Mouse (Mus musculus): Measurements from ENCODE around the gene H2al1d. TPM values are rescaled to one million over a fixed set of nuclear protein-coding genes. Genes with fewer than 3 reads are reported as not detected.
"Not testable (repeated sequence)": the region's sequence is repeated elsewhere in the genome, so short reads cannot be mapped to it uniquely, and the experiment has no call there.

The H2al1d gene
- total RNA-seq (2021) = not detected

GRCm38 (mm10) chrX:11308524-11308923 lies at the start of gene H2al1d:
Gene H2al1d, plus strand, starts transcription at chrX:11308824.
- DNase-seq; intact Hi-C loops (cut with DNase I): not testable (repeated sequence)

- intact Hi-C loops (cut with DNase I) = no loop called here
- DNase-seq = peak; percentile 8 to 20
Observed at GRCm38 (mm10) chrX:11264918-11265317, 43.7 kb upstream of the H2al1d start.

GRCm38 (mm10) chrX:11267791-11268190 lies 40.8 kb upstream of the H2al1d start:
- peak; percentile 30 to 52 for DNase-seq
- intact Hi-C loops (cut with DNase I) = no loop called here

GRCm38 (mm10) chrX:11269074-11269473 lies 39.5 kb upstream of the H2al1d start:
- intact Hi-C loops (cut with DNase I) = no loop called here
- peak; percentile 53 to 54 for DNase-seq

DNA sequence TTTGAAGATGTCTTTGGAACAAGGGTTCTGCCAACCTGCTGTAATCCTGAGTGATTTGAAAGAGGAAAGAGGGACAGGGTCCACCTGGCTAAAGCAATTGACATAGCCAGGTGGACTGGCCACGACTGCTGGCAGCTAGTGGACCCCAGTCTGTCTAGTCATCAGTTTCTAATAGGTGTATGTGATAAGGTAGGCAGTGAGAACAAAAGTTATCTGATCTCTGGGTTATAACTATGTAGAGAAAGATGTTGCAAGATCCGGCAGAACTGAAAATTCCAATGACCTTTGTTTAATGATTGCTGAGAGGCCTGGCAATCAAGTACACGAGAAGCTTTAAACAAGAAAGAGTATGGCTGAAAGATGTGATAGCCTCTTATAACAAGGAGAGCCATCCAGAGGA lies 35.4 kb upstream of the H2al1d start:
- intact Hi-C loops (cut with DNase I) = no loop called here
- no peak for DNase-seq

- intact Hi-C loops (cut with DNase I) = no loop called here
- DNase-seq = no peak
Observed at GRCm38 (mm10) chrX:11277083-11277482, 31.5 kb upstream of the H2al1d start.

DNA sequence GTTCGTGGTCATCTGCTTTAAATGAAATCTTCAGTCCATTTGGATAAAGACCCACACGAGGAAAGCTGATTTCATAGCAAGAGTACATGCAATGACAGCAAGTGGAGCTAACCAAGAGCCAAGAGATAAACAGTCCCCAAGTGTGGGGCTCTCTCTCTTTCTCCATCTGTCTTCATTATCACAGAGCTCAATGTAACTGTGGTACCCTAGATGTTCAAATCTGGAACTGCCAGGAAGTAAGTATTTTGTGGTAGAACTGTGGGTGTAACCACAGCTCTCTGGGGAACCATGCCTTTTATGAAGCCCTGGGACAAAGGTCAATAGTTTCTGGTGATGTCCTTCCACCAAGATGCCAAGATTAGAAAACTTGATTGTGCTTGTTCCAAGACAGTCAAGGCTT lies 27.9 kb upstream of the H2al1d start:
- no peak for DNase-seq
- intact Hi-C loops (cut with DNase I) = no loop called here

- intact Hi-C loops (cut with DNase I) = loop anchor here (5.0 kb wide), 1 partner anchor 54 kb away; no protein-coding TSS in a partner anchor
- DNase-seq = peak; percentile 50 to 55
Observed at GRCm38 (mm10) chrX:11288306-11288882, 20.2 kb upstream of the H2al1d start.

- DNase-seq = no peak
- intact Hi-C loops (cut with DNase I) = loop anchor here (5.0 kb wide), 1 partner anchor 53 kb away; no protein-coding TSS in a partner anchor
Observed at GRCm38 (mm10) chrX:11289244-11289643, 19.4 kb upstream of the H2al1d start.

- DNase-seq; intact Hi-C loops (cut with DNase I): not testable (repeated sequence)
Observed at GRCm38 (mm10) chrX:11298957-11299356, 9.7 kb upstream of the H2al1d start, which contains the start of gene H2al1a. Gene H2al1a, plus strand, starts transcription at chrX:11299257.

- DNase-seq; intact Hi-C loops (cut with DNase I): not testable (repeated sequence)
Observed at GRCm38 (mm10) chrX:11302132-11302531, 6.5 kb upstream of the H2al1d start, which contains the start of gene H2al1b. Gene H2al1b, plus strand, starts transcription at chrX:11302432.

GRCm38 (mm10) chrX:11305355-11305754 lies 3.3 kb upstream of the H2al1d start, which contains the start of gene H2al1c:
Gene H2al1c, plus strand, starts transcription at chrX:11305655.
- DNase-seq; intact Hi-C loops (cut with DNase I): not testable (repeated sequence)

DNA sequence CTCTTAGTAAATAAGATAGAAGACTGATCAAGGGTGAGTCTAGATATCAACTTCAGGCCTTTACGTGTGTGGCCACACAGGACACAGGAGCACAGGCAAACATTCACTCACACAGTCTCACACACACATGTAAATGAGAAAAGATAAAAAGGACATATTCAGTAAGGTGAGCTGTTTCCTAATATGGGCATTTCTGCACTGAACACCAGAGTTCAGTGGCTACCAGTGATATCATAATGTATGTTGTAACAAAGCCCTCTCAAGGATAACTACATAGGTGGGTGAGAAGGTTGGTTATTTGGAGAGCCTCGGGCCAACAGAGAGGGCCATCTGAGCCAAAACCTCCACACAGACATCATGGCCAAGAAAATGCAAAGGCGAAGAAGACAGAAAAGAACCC lies 3.0 kb downstream of the H2al1d start, which contains the start of gene H2al1e:
H2al1e (plus strand) TSS at position 301 of the 400 bp plus-strand sequence.
- DNase-seq; intact Hi-C loops (cut with DNase I): not testable (repeated sequence)

DNA sequence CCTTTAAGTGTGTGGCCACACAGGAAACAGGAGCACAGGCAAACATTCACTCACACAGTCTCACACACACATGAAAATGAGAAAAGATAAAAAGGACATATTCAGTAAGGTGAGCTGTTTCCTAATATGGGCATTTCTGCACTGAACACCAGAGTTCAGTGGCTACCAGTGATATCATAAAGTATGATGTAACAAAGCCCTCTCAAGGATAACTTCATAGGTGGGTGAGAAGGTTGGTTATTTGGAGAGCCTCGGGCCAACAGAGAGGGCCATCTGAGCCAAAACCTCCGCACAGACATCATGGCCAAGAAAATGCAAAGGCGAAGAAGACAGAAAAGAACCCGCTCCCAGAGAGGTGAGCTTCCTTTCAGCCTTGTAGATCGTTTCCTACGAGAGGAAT lies 6.2 kb downstream of the H2al1d start, which contains the start of gene H2al1f:
H2al1f (plus strand) TSS at position 301 of the 400 bp plus-strand sequence.
- DNase-seq; intact Hi-C loops (cut with DNase I): not testable (repeated sequence)

DNA sequence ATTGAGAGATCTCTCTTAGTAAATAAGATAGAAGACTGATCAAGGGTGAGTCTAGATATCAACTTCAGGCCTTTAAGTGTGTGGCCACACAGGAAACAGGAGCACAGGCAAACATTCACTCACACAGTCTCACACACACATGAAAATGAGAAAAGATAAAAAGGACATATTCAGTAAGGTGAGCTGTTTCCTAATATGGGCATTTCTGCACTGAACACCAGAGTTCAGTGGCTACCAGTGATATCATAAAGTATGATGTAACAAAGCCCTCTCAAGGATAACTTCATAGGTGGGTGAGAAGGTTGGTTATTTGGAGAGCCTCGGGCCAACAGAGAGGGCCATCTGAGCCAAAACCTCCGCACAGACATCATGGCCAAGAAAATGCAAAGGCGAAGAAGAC lies 9.3 kb downstream of the H2al1d start, which contains the start of gene H2al1g:
H2al1g (plus strand) TSS at position 301 of the 400 bp plus-strand sequence.
- DNase-seq; intact Hi-C loops (cut with DNase I): not testable (repeated sequence)

DNA sequence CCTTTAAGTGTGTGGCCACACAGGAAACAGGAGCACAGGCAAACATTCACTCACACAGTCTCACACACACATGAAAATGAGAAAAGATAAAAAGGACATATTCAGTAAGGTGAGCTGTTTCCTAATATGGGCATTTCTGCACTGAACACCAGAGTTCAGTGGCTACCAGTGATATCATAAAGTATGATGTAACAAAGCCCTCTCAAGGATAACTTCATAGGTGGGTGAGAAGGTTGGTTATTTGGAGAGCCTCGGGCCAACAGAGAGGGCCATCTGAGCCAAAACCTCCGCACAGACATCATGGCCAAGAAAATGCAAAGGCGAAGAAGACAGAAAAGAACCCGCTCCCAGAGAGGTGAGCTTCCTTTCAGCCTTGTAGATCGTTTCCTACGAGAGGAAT lies 12.6 kb downstream of the H2al1d start, which contains the start of gene H2al1h:
H2al1h (plus strand) TSS at position 301 of the 400 bp plus-strand sequence.
- DNase-seq; intact Hi-C loops (cut with DNase I): not testable (repeated sequence)

DNA sequence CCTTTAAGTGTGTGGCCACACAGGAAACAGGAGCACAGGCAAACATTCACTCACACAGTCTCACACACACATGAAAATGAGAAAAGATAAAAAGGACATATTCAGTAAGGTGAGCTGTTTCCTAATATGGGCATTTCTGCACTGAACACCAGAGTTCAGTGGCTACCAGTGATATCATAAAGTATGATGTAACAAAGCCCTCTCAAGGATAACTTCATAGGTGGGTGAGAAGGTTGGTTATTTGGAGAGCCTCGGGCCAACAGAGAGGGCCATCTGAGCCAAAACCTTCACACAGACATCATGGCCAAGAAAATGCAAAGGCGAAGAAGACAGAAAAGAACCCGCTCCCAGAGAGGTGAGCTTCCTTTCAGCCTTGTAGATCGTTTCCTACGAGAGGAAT lies 15.7 kb downstream of the H2al1d start, which contains the start of gene H2al1i:
H2al1i (plus strand) TSS at position 301 of the 400 bp plus-strand sequence.
- intact Hi-C loops (cut with DNase I); DNase-seq: not testable (repeated sequence)

- DNase-seq; intact Hi-C loops (cut with DNase I): not testable (repeated sequence)
Observed at GRCm38 (mm10) chrX:11327522-11327921, 18.9 kb downstream of the H2al1d start, which contains the start of gene H2al1j. Gene H2al1j, plus strand, starts transcription at chrX:11327822.

DNA sequence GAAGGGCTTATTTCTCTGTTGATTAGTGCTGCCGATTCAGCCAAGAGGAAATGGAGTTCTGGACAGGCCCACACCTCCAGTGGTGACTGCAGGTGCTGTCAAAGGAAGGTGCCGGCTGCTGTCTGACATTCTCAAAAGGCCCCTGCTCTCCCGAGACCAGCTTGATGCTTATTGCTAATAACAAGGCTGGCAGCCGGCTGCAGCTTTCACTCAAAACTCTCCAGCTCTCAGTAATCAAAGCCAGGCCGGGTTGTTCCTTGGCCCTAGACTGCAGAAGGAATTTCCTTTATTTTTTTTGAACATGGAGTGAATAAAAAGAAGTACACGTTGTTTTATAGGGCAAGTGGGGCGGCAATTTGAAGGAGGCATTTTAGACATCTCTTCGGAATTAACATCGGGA lies 37.1 kb downstream of the H2al1d start:
- peak; percentile 4 to 10 for DNase-seq
- intact Hi-C loops (cut with DNase I) = no loop called here

GRCm38 (mm10) chrX:11346756-11347155 lies 38.1 kb downstream of the H2al1d start:
- intact Hi-C loops (cut with DNase I) = no loop called here
- no peak for DNase-seq

All from heart, postnatal 10 days (tissue).